Mouse (Mus musculus): ENCODE data around the gene Map1s. TPM values are rescaled to one million over a fixed set of nuclear protein-coding genes. Genes with fewer than 3 reads are reported as not detected.

Map1s gene
- polyA plus RNA-seq, 1 experiment from 2014 or later = 26.0 TPM

GRCm38 (mm10) chr8:70933036-70933435 is 27.3 kb downstream of the Map1s start:
- Histone ChIP-seq H3K4me3 (ENCODE audit: low read depth, low read length) (no peak overlapping the region), H3K9me3 (replicated peaks; ENCODE audit: control insufficient read depth, low read length) (no peaks in the 10 kb centered on the region), H3K36me3 (ENCODE audit: control insufficient read depth, insufficient read depth, low read length) (no peaks in the 10 kb centered on the region), H3K27ac (ENCODE audit: low read depth, low read length) (no peak overlapping the region), H3K9ac (ENCODE audit: low read depth, low read length) (no peak overlapping the region), H3K27me3 (ENCODE audit: control insufficient read depth, insufficient read depth, low read length) (no peaks in the 10 kb centered on the region), H3K4me1 (ENCODE audit: control insufficient read depth, insufficient read depth, low read length) (no peaks in the 10 kb centered on the region), H3K4me2 (no peak overlapping the region)
- ATAC-seq (replicated peaks; ENCODE audit: insufficient number of reproducible peaks, low FRiP score, low TSS enrichment) = no peak
- WGBS (ENCODE audit: insufficient replicate concordance) = 87% methylated on average over 4 of the region's 4 CpGs

- Histone ChIP-seq H3K9ac (ENCODE audit: low read depth, low read length) (no peak overlapping the region), H3K27ac (ENCODE audit: low read depth, low read length) (no peak overlapping the region), H3K4me2 (no peak overlapping the region), H3K36me3 (ENCODE audit: control insufficient read depth, insufficient read depth, low read length) (no peaks in the 10 kb centered on the region), H3K4me1 (ENCODE audit: control insufficient read depth, insufficient read depth, low read length) (no peaks in the 10 kb centered on the region), H3K27me3 (ENCODE audit: control insufficient read depth, insufficient read depth, low read length) (no peaks in the 10 kb centered on the region), H3K4me3 (ENCODE audit: low read depth, low read length) (no peak overlapping the region), H3K9me3 (replicated peaks; ENCODE audit: control insufficient read depth, low read length) (no peaks in the 10 kb centered on the region)
- WGBS (ENCODE audit: insufficient replicate concordance) = 62% methylated on average over 7 of the region's 7 CpGs
- ATAC-seq (replicated peaks; ENCODE audit: insufficient number of reproducible peaks, low FRiP score, low TSS enrichment) = no peak
Observed at GRCm38 (mm10) chr8:70934786-70935185, 29.1 kb downstream of the Map1s start.

- Histone ChIP-seq H3K27ac (ENCODE audit: low read depth, low read length) (no peak overlapping the region), H3K4me2 (no peak overlapping the region), H3K27me3 (ENCODE audit: control insufficient read depth, insufficient read depth, low read length) (no peaks in the 10 kb centered on the region), H3K36me3 (ENCODE audit: control insufficient read depth, insufficient read depth, low read length) (no peaks in the 10 kb centered on the region), H3K4me3 (ENCODE audit: low read depth, low read length) (no peak overlapping the region), H3K9me3 (replicated peaks; ENCODE audit: control insufficient read depth, low read length) (no peaks in the 10 kb centered on the region), H3K9ac (ENCODE audit: low read depth, low read length) (no peak overlapping the region), H3K4me1 (ENCODE audit: control insufficient read depth, insufficient read depth, low read length) (no peaks in the 10 kb centered on the region)
- 82% methylated on average over 6 of the region's 6 CpGs for WGBS (ENCODE audit: insufficient replicate concordance)
- no peak for ATAC-seq (replicated peaks; ENCODE audit: insufficient number of reproducible peaks, low FRiP score, low TSS enrichment)
Observed at GRCm38 (mm10) chr8:70937200-70937599, 31.5 kb downstream of the Map1s start.

- Histone ChIP-seq H3K9me3 (replicated peaks; ENCODE audit: control insufficient read depth, low read length) (no peaks in the 10 kb centered on the region), H3K4me3 (ENCODE audit: low read depth, low read length) (no peak overlapping the region), H3K4me2 (no peak overlapping the region), H3K27me3 (ENCODE audit: control insufficient read depth, insufficient read depth, low read length) (no peaks in the 10 kb centered on the region), H3K4me1 (ENCODE audit: control insufficient read depth, insufficient read depth, low read length) (no peaks in the 10 kb centered on the region), H3K9ac (ENCODE audit: low read depth, low read length) (no peak overlapping the region), H3K27ac (ENCODE audit: low read depth, low read length) (no peak overlapping the region), H3K36me3 (ENCODE audit: control insufficient read depth, insufficient read depth, low read length) (no peaks in the 10 kb centered on the region)
- no peak for ATAC-seq (replicated peaks; ENCODE audit: insufficient number of reproducible peaks, low FRiP score, low TSS enrichment)
- WGBS (ENCODE audit: insufficient replicate concordance) = 70% methylated on average over 2 of the region's 2 CpGs
Observed at GRCm38 (mm10) chr8:70941478-70941877, 35.7 kb downstream of the Map1s start.

GRCm38 (mm10) chr8:70943187-70943586 is 37.5 kb downstream of the Map1s start:
- no peaks in the 10 kb centered on the region for H3K9me3 ChIP-seq (replicated peaks; ENCODE audit: control insufficient read depth, low read length)
- WGBS (ENCODE audit: insufficient replicate concordance) = 44% methylated on average over 1 of the region's 1 CpGs
- H3K4me2 ChIP-seq = no peak overlapping the region
- ATAC-seq (replicated peaks; ENCODE audit: insufficient number of reproducible peaks, low FRiP score, low TSS enrichment) = no peak
- H3K36me3 ChIP-seq (ENCODE audit: control insufficient read depth, insufficient read depth, low read length) = no peaks in the 10 kb centered on the region
- no peaks in the 10 kb centered on the region for H3K4me1 ChIP-seq (ENCODE audit: control insufficient read depth, insufficient read depth, low read length)
- no peaks in the 10 kb centered on the region for H3K27me3 ChIP-seq (ENCODE audit: control insufficient read depth, insufficient read depth, low read length)
- no peak overlapping the region for H3K9ac ChIP-seq (ENCODE audit: low read depth, low read length)
- H3K27ac ChIP-seq (ENCODE audit: low read depth, low read length) = no peak overlapping the region
- no peak overlapping the region for H3K4me3 ChIP-seq (ENCODE audit: low read depth, low read length)

- Histone ChIP-seq H3K4me2 (no peak overlapping the region), H3K9ac (ENCODE audit: low read depth, low read length) (no peak overlapping the region), H3K36me3 (ENCODE audit: control insufficient read depth, insufficient read depth, low read length) (no peaks in the 10 kb centered on the region), H3K27ac (ENCODE audit: low read depth, low read length) (no peak overlapping the region), H3K27me3 (ENCODE audit: control insufficient read depth, insufficient read depth, low read length) (no peaks in the 10 kb centered on the region), H3K4me1 (ENCODE audit: control insufficient read depth, insufficient read depth, low read length) (no peaks in the 10 kb centered on the region), H3K4me3 (ENCODE audit: low read depth, low read length) (no peak overlapping the region), H3K9me3 (replicated peaks; ENCODE audit: control insufficient read depth, low read length) (no peaks in the 10 kb centered on the region)
- 52% methylated on average over 1 of the region's 1 CpGs for WGBS (ENCODE audit: insufficient replicate concordance)
- ATAC-seq (replicated peaks; ENCODE audit: insufficient number of reproducible peaks, low FRiP score, low TSS enrichment) = no peak
Observed at GRCm38 (mm10) chr8:70949847-70950246, 44.1 kb downstream of the Map1s start.

GRCm38 (mm10) chr8:70960703-70961472 is 55.2 kb downstream of the Map1s start:
- 65% methylated on average over 14 of the region's 14 CpGs for WGBS (ENCODE audit: insufficient replicate concordance)
- ATAC-seq (replicated peaks; ENCODE audit: insufficient number of reproducible peaks, low FRiP score, low TSS enrichment) = no peak
- H3K4me2 ChIP-seq = no peak overlapping the region

GRCm38 (mm10) chr8:70964159-70964558 is 58.4 kb downstream of the Map1s start:
- ATAC-seq (replicated peaks; ENCODE audit: insufficient number of reproducible peaks, low FRiP score, low TSS enrichment) = no peak
- H3K9ac ChIP-seq (ENCODE audit: low read depth, low read length) = no peak overlapping the region
- no peaks in the 10 kb centered on the region for H3K9me3 ChIP-seq (replicated peaks; ENCODE audit: control insufficient read depth, low read length)
- no peaks in the 10 kb centered on the region for H3K36me3 ChIP-seq (ENCODE audit: control insufficient read depth, insufficient read depth, low read length)
- no peaks in the 10 kb centered on the region for H3K27me3 ChIP-seq (ENCODE audit: control insufficient read depth, insufficient read depth, low read length)
- H3K4me1 ChIP-seq (ENCODE audit: control insufficient read depth, insufficient read depth, low read length) = no peaks in the 10 kb centered on the region
- WGBS (ENCODE audit: insufficient replicate concordance) = 11% methylated on average over 3 of the region's 3 CpGs
- no peak overlapping the region for H3K4me3 ChIP-seq (ENCODE audit: low read depth, low read length)
- H3K4me2 ChIP-seq = no peak overlapping the region
- H3K27ac ChIP-seq (ENCODE audit: low read depth, low read length) = no peak overlapping the region

More at GRCm38 (mm10) chr8:70960703-70961472, 55.2 kb downstream of the Map1s start:
- Histone ChIP-seq H3K27ac (ENCODE audit: low read depth, low read length) (no peak overlapping the region), H3K4me1 (ENCODE audit: control insufficient read depth, insufficient read depth, low read length) (no peaks in the 10 kb centered on the region), H3K36me3 (ENCODE audit: control insufficient read depth, insufficient read depth, low read length) (no peaks in the 10 kb centered on the region), H3K4me3 (ENCODE audit: low read depth, low read length) (no peak overlapping the region), H3K9ac (ENCODE audit: low read depth, low read length) (no peak overlapping the region), H3K27me3 (ENCODE audit: control insufficient read depth, insufficient read depth, low read length) (no peaks in the 10 kb centered on the region), H3K9me3 (replicated peaks; ENCODE audit: control insufficient read depth, low read length) (no peaks in the 10 kb centered on the region)

GRCm38 (mm10) chr8:70964861-70965260 is 59.1 kb downstream of the Map1s start:
- no peak overlapping the region for H3K27ac ChIP-seq (ENCODE audit: low read depth, low read length)
- no peak overlapping the region for H3K4me3 ChIP-seq (ENCODE audit: low read depth, low read length)
- H3K27me3 ChIP-seq (ENCODE audit: control insufficient read depth, insufficient read depth, low read length) = no peaks in the 10 kb centered on the region
- no peak for ATAC-seq (replicated peaks; ENCODE audit: insufficient number of reproducible peaks, low FRiP score, low TSS enrichment)
- H3K4me1 ChIP-seq (ENCODE audit: control insufficient read depth, insufficient read depth, low read length) = no peaks in the 10 kb centered on the region
- H3K4me2 ChIP-seq = no peak overlapping the region
- H3K36me3 ChIP-seq (ENCODE audit: control insufficient read depth, insufficient read depth, low read length) = no peaks in the 10 kb centered on the region
- H3K9ac ChIP-seq (ENCODE audit: low read depth, low read length) = no peak overlapping the region
- H3K9me3 ChIP-seq (replicated peaks; ENCODE audit: control insufficient read depth, low read length) = no peaks in the 10 kb centered on the region
